Mouse (Mus musculus): ENCODE measurements around the gene Tceal8. TPM values are rescaled to one million over a fixed set of nuclear protein-coding genes. Genes with fewer than 3 reads are reported as not detected.
"Not testable (repeated sequence)": the region's sequence is repeated elsewhere in the genome, so short reads cannot be mapped to it uniquely, and the experiment has no call there.

Gene Tceal8
- total RNA-seq (2017): 83.7 and 101 TPM in 2 replicates

GRCm38 (mm10) chrX:136172118-136172551, at the start of gene Tceal8:
Gene Tceal8, minus strand, starts transcription at chrX:136172342.
- ATAC-seq (replicated peaks; ENCODE audit: low read depth, poor library complexity, severe bottlenecking): peak; percentile 99

GRCm38 (mm10) chrX:136216303-136216702, 44.2 kb upstream of the Tceal8 start:
- ATAC-seq (replicated peaks; ENCODE audit: low read depth, poor library complexity, severe bottlenecking): no peak

GRCm38 (mm10) chrX:136214729-136215677, 42.9 kb upstream of the Tceal8 start, which contains the start of the genes Tceal7 and Bex1:
Gene Tceal7, plus strand, starts transcription at chrX:136214779.
Gene Bex1, minus strand, starts transcription at chrX:136215513.
- peak; percentile 72 for ATAC-seq (replicated peaks; ENCODE audit: low read depth, poor library complexity, severe bottlenecking)

- no peak for ATAC-seq (replicated peaks; ENCODE audit: low read depth, poor library complexity, severe bottlenecking)
These were observed 41.3 kb upstream of the Tceal8 start for GRCm38 (mm10) chrX:136213396-136213795.

GRCm38 (mm10) chrX:136204406-136204805, 32.3 kb upstream of the Tceal8 start:
- ATAC-seq (replicated peaks; ENCODE audit: low read depth, poor library complexity, severe bottlenecking): no peak

GRCm38 (mm10) chrX:136203664-136204066, 31.5 kb upstream of the Tceal8 start, which contains the start of gene Tceal5:
Gene Tceal5, minus strand, starts transcription at chrX:136203876.
- ATAC-seq (replicated peaks; ENCODE audit: low read depth, poor library complexity, severe bottlenecking): peak; percentile 68

- ATAC-seq (replicated peaks; ENCODE audit: low read depth, poor library complexity, severe bottlenecking): no peak
These were observed 31.1 kb upstream of the Tceal8 start for GRCm38 (mm10) chrX:136203257-136203656.

- ATAC-seq (replicated peaks; ENCODE audit: low read depth, poor library complexity, severe bottlenecking): peak; percentile 71
These were observed 24.7 kb upstream of the Tceal8 start for GRCm38 (mm10) chrX:136196873-136197272.

- ATAC-seq (replicated peaks; ENCODE audit: low read depth, poor library complexity, severe bottlenecking): no peak
These were observed 23.2 kb upstream of the Tceal8 start for GRCm38 (mm10) chrX:136195193-136195944.

- no peak for ATAC-seq (replicated peaks; ENCODE audit: low read depth, poor library complexity, severe bottlenecking)
These were observed 11.0 kb upstream of the Tceal8 start for GRCm38 (mm10) chrX:136183107-136183506.

- ATAC-seq (replicated peaks; ENCODE audit: low read depth, poor library complexity, severe bottlenecking): peak; percentile 88
These were observed 8.9 kb upstream of the Tceal8 start for GRCm38 (mm10) chrX:136180897-136181553.

GRCm38 (mm10) chrX:136172786-136173185, 644 bp upstream of the Tceal8 start:
- ATAC-seq (replicated peaks; ENCODE audit: low read depth, poor library complexity, severe bottlenecking): no peak

- ATAC-seq (replicated peaks; ENCODE audit: low read depth, poor library complexity, severe bottlenecking): peak; percentile 57
These were observed 689 bp downstream of the Tceal8 start for GRCm38 (mm10) chrX:136171189-136172117.

GRCm38 (mm10) chrX:136170625-136171024, 1.5 kb downstream of the Tceal8 start:
- no peak for ATAC-seq (replicated peaks; ENCODE audit: low read depth, poor library complexity, severe bottlenecking)

- no peak for ATAC-seq (replicated peaks; ENCODE audit: low read depth, poor library complexity, severe bottlenecking)
These were observed 27.9 kb downstream of the Tceal8 start for GRCm38 (mm10) chrX:136144195-136144594.

- ATAC-seq (replicated peaks; ENCODE audit: low read depth, poor library complexity, severe bottlenecking): no peak
These were observed 28.4 kb downstream of the Tceal8 start for GRCm38 (mm10) chrX:136143711-136144110.

- ATAC-seq (replicated peaks; ENCODE audit: low read depth, poor library complexity, severe bottlenecking): no peak
These were observed 30.8 kb downstream of the Tceal8 start for GRCm38 (mm10) chrX:136141385-136141784.

GRCm38 (mm10) chrX:136139640-136140004, 32.5 kb downstream of the Tceal8 start:
- not testable (repeated sequence) for ATAC-seq (replicated peaks; ENCODE audit: low read depth, poor library complexity, severe bottlenecking)
